Mouse (Mus musculus) left cerebral cortex, adult 2 months (tissue): ENCODE measurements at regions not wholly inside any gene's neighbourhood (a gene's known extent, or its start where the extent isn't known, plus 50 kb on each side); places are given as distances from the start of the nearest gene placed in this dataset.

ENCODE experiments used
- DNase-seq, 2 experiments: peaks; one replicate each; pipeline ENCODE4 v3.0.0; 2021 to 2022; ENCODE audit warnings: low spot score in 2 of 2, mixed read lengths in 1 of 2; ENCODE audit errors: extremely low spot score in 1 of 2
- H3K27ac ChIP-seq: fragments of 200-600 bp; 2 replicates; pipeline ENCODE4 v1.8.1; 2022
- H3K4me3 ChIP-seq: fragments of 200-600 bp; 2 replicates; pipeline ENCODE4 v1.8.1; 2022
- CTCF ChIP-seq: fragments of 200-600 bp; IDR thresholded peaks from 2 replicates; pipeline ENCODE4 v1.8.1; 2022; ENCODE audit warnings: antibody characterized with exemption, mild to moderate bottlenecking, moderate library complexity
- intact Hi-C: fragments of 180-260 bp; cut with DNase I; formaldehyde crosslinking; loops from one replicate; pipeline ENCODE4 v1.15.1; 2025

- H3K27ac ChIP-seq = no peak overlapping the region
- H3K4me3 ChIP-seq = no peak overlapping the region
- intact Hi-C loops = no loop called here
- no peak for DNase-seq
- TF ChIP-seq CTCF = no peak
Measured at GRCm38 (mm10) chr1:69746575-69747290, 59.7 kb upstream of the Ikzf2 start.

GRCm38 (mm10) chr1:69752724-69753123 lies 65.7 kb upstream of the Ikzf2 start:
- DNase-seq = no peak
- H3K4me3 ChIP-seq = no peak overlapping the region
- TF ChIP-seq CTCF = no peak
- intact Hi-C loops = no loop called here
- H3K27ac ChIP-seq = no peak overlapping the region

- no peak; the same call in 1 of the 2 replicates for TF ChIP-seq CTCF
- Histone ChIP-seq H3K27ac (no peak overlapping the region), H3K4me3 (no peak overlapping the region)
- no peak for DNase-seq
- intact Hi-C loops = no loop called here
Measured at GRCm38 (mm10) chr1:69757702-69758101, 69.1 kb upstream of the Spag16 start.

GRCm38 (mm10) chr1:69759544-69759943 lies 67.2 kb upstream of the Spag16 start:
- H3K27ac ChIP-seq = no peak overlapping the region
- peak in 1 of 2 experiments; percentile 20 for DNase-seq
- peak overlapping the region; percentile 35 for H3K4me3 ChIP-seq
- intact Hi-C loops = no loop called here
- peak; percentile 21 for TF ChIP-seq CTCF

GRCm38 (mm10) chr1:69768714-69769113 lies 58.1 kb upstream of the Spag16 start:
- no peak for TF ChIP-seq CTCF
- intact Hi-C loops = no loop called here
- no peak for DNase-seq
- H3K4me3 ChIP-seq = no peak overlapping the region
- no peak overlapping the region for H3K27ac ChIP-seq

- TF ChIP-seq CTCF = no peak
- Histone ChIP-seq H3K4me3 (no peak overlapping the region), H3K27ac (no peak overlapping the region)
- intact Hi-C loops = loop anchor here (5.0 kb wide), 1 partner anchor 433 kb away; no protein-coding TSS in a partner anchor
- no peak for DNase-seq
Measured at GRCm38 (mm10) chr1:69770209-69770608, 56.6 kb upstream of the Spag16 start.

- Histone ChIP-seq H3K27ac (no peak overlapping the region), H3K4me3 (no peak overlapping the region)
- no peak for DNase-seq
- intact Hi-C loops = loop anchor here (5.0 kb wide), 1 partner anchor 434 kb away; no protein-coding TSS in a partner anchor
- TF ChIP-seq CTCF = no peak
Measured at GRCm38 (mm10) chr1:69771436-69771835, 55.3 kb upstream of the Spag16 start.

- no peak overlapping the region for H3K4me3 ChIP-seq
- intact Hi-C loops = no loop called here
- no peak overlapping the region for H3K27ac ChIP-seq
Measured at GRCm38 (mm10) chr1:69775589-69775988, 51.2 kb upstream of the Spag16 start.

More at GRCm38 (mm10) chr1:69775589-69775988, 51.2 kb upstream of the Spag16 start:
- no peak for DNase-seq
- TF ChIP-seq CTCF = peak; percentile 53
